Mouse (Mus musculus) bone marrow macrophage, adult 2 months (primary cell): ENCODE results near the gene Prrx2. TPM values are rescaled to one million over a fixed set of nuclear protein-coding genes. Genes with fewer than 3 reads are reported as not detected.
"Not testable (repeated sequence)": the region's sequence is repeated elsewhere in the genome, so short reads cannot be mapped to it uniquely, and the experiment has no call there.

Source experiments
- H3K27ac ChIP-seq: 2 replicates; pipeline ENCODE4 v1.5.1; 2012; ENCODE audit warnings: low read depth, low read length; ENCODE audit not compliant: insufficient read depth
- H3K4me1 ChIP-seq: 2 replicates; pipeline ENCODE4 v1.6.1; 2012; ENCODE audit warnings: low read length; ENCODE audit not compliant: control insufficient read depth, insufficient read depth
- H3K4me3 ChIP-seq: 2 replicates; pipeline ENCODE4 v1.5.1; 2012; ENCODE audit warnings: mild to moderate bottlenecking, low read length, moderate library complexity; ENCODE audit not compliant: insufficient read depth
- CTCF ChIP-seq: IDR thresholded peaks from 2 replicates; pipeline ENCODE4 v1.5.1; 2012; ENCODE audit warnings: low read depth, mild to moderate bottlenecking, low read length, moderate library complexity
- POLR2A ChIP-seq: IDR thresholded peaks from 2 replicates; pipeline ENCODE4 v1.6.1; 2012; ENCODE audit warnings: mild to moderate bottlenecking, low read depth, low read length, borderline replicate concordance
- polyA plus RNA-seq: library from polyadenylated mRNA; stranded (reverse); fragments of >200 nt; gene quantifications from 2 replicates; pipeline ENCODE4 v1.2.4, GENCODE M21; 2012; ENCODE audit not compliant: missing spikeins, insufficient read depth, insufficient read length

Gene Prrx2
- polyA plus RNA-seq, 1 experiment, result not detected

- no peak overlapping the region for H3K4me3 ChIP-seq
- no peak overlapping the region for H3K27ac ChIP-seq
- no peaks in the 10 kb centered on the region for H3K4me1 ChIP-seq
- TF ChIP-seq POLR2A, result no peak
- TF ChIP-seq CTCF, result no peak
Observed at GRCm38 (mm10) chr2:30904231-30904630, 69.5 kb downstream of the Prrx2 start.

- Histone ChIP-seq H3K4me3 (no peak overlapping the region), H3K4me1 (no peaks in the 10 kb centered on the region), H3K27ac (no peak overlapping the region)
- TF ChIP-seq CTCF, result no peak
Observed at GRCm38 (mm10) chr2:30904991-30905390, 70.2 kb downstream of the Prrx2 start.

- H3K4me3 ChIP-seq, result no peak overlapping the region
- TF ChIP-seq CTCF (no peak), POLR2A (no peak)
- no peaks in the 10 kb centered on the region for H3K4me1 ChIP-seq
- H3K27ac ChIP-seq, result no peak overlapping the region
Observed at GRCm38 (mm10) chr2:30905906-30906305, 71.1 kb downstream of the Prrx2 start.

- H3K4me3 ChIP-seq, result no peak overlapping the region
- TF ChIP-seq CTCF (no peak), POLR2A (no peak)
- H3K4me1 ChIP-seq, result no peaks in the 10 kb centered on the region
- no peak overlapping the region for H3K27ac ChIP-seq
Observed at GRCm38 (mm10) chr2:30906641-30907040, 71.9 kb downstream of the Prrx2 start.

GRCm38 (mm10) chr2:30912291-30912773, 77.6 kb downstream of the Prrx2 start:
- Histone ChIP-seq H3K27ac (no peak overlapping the region), H3K4me1 (peaks cover 21% of the 10 kb centered on the region), H3K4me3 (no peak overlapping the region)
- TF ChIP-seq POLR2A, result no peak
- TF ChIP-seq CTCF, result no peak

GRCm38 (mm10) chr2:30913022-30913421, 78.2 kb downstream of the Prrx2 start:
- peaks cover 21% of the 10 kb centered on the region for H3K4me1 ChIP-seq
- TF ChIP-seq CTCF (no peak), POLR2A (no peak)
- H3K4me3 ChIP-seq, result no peak overlapping the region
- no peak overlapping the region for H3K27ac ChIP-seq

- no peak for TF ChIP-seq POLR2A
- TF ChIP-seq CTCF, result no peak
- Histone ChIP-seq H3K4me3 (no peak overlapping the region), H3K4me1 (peaks cover 24% of the 10 kb centered on the region), H3K27ac (no peak overlapping the region)
Observed at GRCm38 (mm10) chr2:30914836-30915235, 80.1 kb downstream of the Prrx2 start.

GRCm38 (mm10) chr2:30915376-30915775, 80.6 kb downstream of the Prrx2 start:
- TF ChIP-seq CTCF (no peak), POLR2A (no peak)
- no peak overlapping the region for H3K4me3 ChIP-seq

GRCm38 (mm10) chr2:30915933-30916332, 81.2 kb downstream of the Prrx2 start:
- not testable (repeated sequence) for H3K4me3 ChIP-seq, H3K27ac ChIP-seq
- peaks cover 31% of the 10 kb centered on the region for H3K4me1 ChIP-seq

More at GRCm38 (mm10) chr2:30915376-30915775, 80.6 kb downstream of the Prrx2 start:
- Histone ChIP-seq H3K27ac (no peak overlapping the region), H3K4me1 (peaks cover 28% of the 10 kb centered on the region)

- no peak overlapping the region for H3K27ac ChIP-seq
- no peak for TF ChIP-seq POLR2A
- no peak for TF ChIP-seq CTCF
- peaks cover 30% of the 10 kb centered on the region for H3K4me1 ChIP-seq
- no peak overlapping the region for H3K4me3 ChIP-seq
Observed at GRCm38 (mm10) chr2:30917649-30918048, 82.9 kb downstream of the Prrx2 start.

GRCm38 (mm10) chr2:30918126-30918525, 83.4 kb downstream of the Prrx2 start:
- H3K4me1 ChIP-seq, result peaks cover 25% of the 10 kb centered on the region
- H3K4me3 ChIP-seq, result no peak overlapping the region
- no peak overlapping the region for H3K27ac ChIP-seq
- TF ChIP-seq POLR2A (no peak), CTCF (no peak)
